Mouse (Mus musculus): ENCODE measurements around the gene Zbtb25.

The Zbtb25 gene

GRCm38 (mm10) chr12:76336111-76336965 lies 33.1 kb downstream of the Zbtb25 start:
- no peak for DNase-seq (ENCODE audit: low spot score in 2 of 2)

GRCm38 (mm10) chr12:76335641-76336040 lies 33.8 kb downstream of the Zbtb25 start:
- no peak for DNase-seq (ENCODE audit: low spot score in 2 of 2)

- DNase-seq (ENCODE audit: low spot score in 2 of 2), result no peak
Observed at GRCm38 (mm10) chr12:76333688-76334087, 35.7 kb downstream of the Zbtb25 start.

- DNase-seq (ENCODE audit: low spot score in 2 of 2), result no peak
Observed at GRCm38 (mm10) chr12:76328567-76329354, 40.6 kb downstream of the Zbtb25 start.

- peak in 1 of 2 experiments; percentile 40 for DNase-seq (ENCODE audit: low spot score in 2 of 2)
Observed at GRCm38 (mm10) chr12:76326437-76327220, 42.8 kb downstream of the Zbtb25 start.

- DNase-seq (ENCODE audit: low spot score in 2 of 2), result peak; percentile 63 to 78
Observed at GRCm38 (mm10) chr12:76324679-76325431, 44.5 kb downstream of the Zbtb25 start, which contains the start of gene Akap5. Akap5 (plus strand) TSS chr12:76324891.

- no peak for DNase-seq (ENCODE audit: low spot score in 2 of 2)
Observed at GRCm38 (mm10) chr12:76318282-76319212, 50.9 kb downstream of the Zbtb25 start.

GRCm38 (mm10) chr12:76311951-76312350 lies 57.5 kb downstream of the Zbtb25 start:
- no peak for DNase-seq (ENCODE audit: low spot score in 2 of 2)

GRCm38 (mm10) chr12:76311227-76311626 lies 58.2 kb downstream of the Zbtb25 start:
- no peak for DNase-seq (ENCODE audit: low spot score in 2 of 2)

GRCm38 (mm10) chr12:76310633-76311032 lies 58.8 kb downstream of the Zbtb25 start:
- no peak for DNase-seq (ENCODE audit: low spot score in 2 of 2)

- no peak for DNase-seq (ENCODE audit: low spot score in 2 of 2)
Observed at GRCm38 (mm10) chr12:76310007-76310406, 59.4 kb downstream of the Zbtb25 start.

GRCm38 (mm10) chr12:76308436-76308835 lies 61.0 kb downstream of the Zbtb25 start:
- DNase-seq (ENCODE audit: low spot score in 2 of 2), result no peak

- DNase-seq (ENCODE audit: low spot score in 2 of 2), result peak in 1 of 2 experiments; percentile 42
Observed at GRCm38 (mm10) chr12:76307964-76308363, 61.4 kb downstream of the Zbtb25 start.

- DNase-seq (ENCODE audit: low spot score in 2 of 2), result no peak
Observed at GRCm38 (mm10) chr12:76306852-76307561, 62.4 kb downstream of the Zbtb25 start.

- no peak for DNase-seq (ENCODE audit: low spot score in 2 of 2)
Observed at GRCm38 (mm10) chr12:76305107-76305506, 64.3 kb downstream of the Zbtb25 start.

GRCm38 (mm10) chr12:76304199-76304598 lies 65.2 kb downstream of the Zbtb25 start:
- DNase-seq (ENCODE audit: low spot score in 2 of 2), result no peak

GRCm38 (mm10) chr12:76303474-76303873 lies 65.9 kb downstream of the Zbtb25 start:
- no peak for DNase-seq (ENCODE audit: low spot score in 2 of 2)

GRCm38 (mm10) chr12:76300367-76300766 lies 69.0 kb downstream of the Zbtb25 start:
- DNase-seq (ENCODE audit: low spot score in 2 of 2), result no peak

GRCm38 (mm10) chr12:76299361-76299906 lies 70.0 kb downstream of the Zbtb25 start:
- no peak for DNase-seq (ENCODE audit: low spot score in 2 of 2)

All from frontal cortex, postnatal 10 days (tissue).